Mouse (Mus musculus): ENCODE results near the gene Taf11.

- TF ChIP-seq CTCF (IDR thresholded peaks at IDR 0.05; ENCODE audit: insufficient read depth, low read length) = no peak
- TF ChIP-seq POLR2A (IDR thresholded peaks at IDR 0.05; ENCODE audit: borderline replicate concordance, extremely low read depth, low read depth, low read length) = no peak
These were observed 45.2 kb upstream of the Taf11 start for GRCm38 (mm10) chr17:27954629-27955402.

All from lung, adult 2 months (tissue).